Mouse (Mus musculus) hindbrain, embryonic 11.5 days (tissue): ENCODE measurements around the gene Magea10. TPM values are rescaled to one million over a fixed set of nuclear protein-coding genes. Genes with fewer than 3 reads are reported as not detected.

ENCODE experiments used
- ATAC-seq: fragments of 200-750 bp; cut with Nextera tagmentation; 2 replicates; pipeline ENCODE4 v1.8.0; 2017; ENCODE audit warnings: mild to moderate bottlenecking, moderate TSS enrichment, moderate library complexity; ENCODE audit not compliant: low FRiP score
- DNase-seq: peaks from one replicate; pipeline ENCODE4 v3.0.0-alpha.2; 2015; ENCODE audit warnings: low spot score
- H3K27ac ChIP-seq: fragments of 300-500 bp; sonication (generic); 2 replicates; pipeline ENCODE4 v1.5.1; 2014; ENCODE audit warnings: mild to moderate bottlenecking, low read depth, low read length
- H3K27me3 ChIP-seq: fragments of 300-500 bp; sonication (generic); 2 replicates; pipeline ENCODE4 v1.6.1; 2014; ENCODE audit warnings: mild to moderate bottlenecking, low read length, moderate library complexity, mixed read lengths; ENCODE audit not compliant: control insufficient read depth, insufficient read depth
- H3K36me3 ChIP-seq: fragments of 300-500 bp; sonication (generic); 2 replicates; pipeline ENCODE4 v1.6.1; 2014; ENCODE audit warnings: mild to moderate bottlenecking, low read length, moderate library complexity, mixed read lengths; ENCODE audit not compliant: control insufficient read depth, insufficient read depth
- H3K4me1 ChIP-seq: fragments of 300-500 bp; sonication (generic); replicated peaks from 2 replicates; pipeline ENCODE4 v1.6.1; 2014; ENCODE audit warnings: low read length, mixed read lengths; ENCODE audit not compliant: control insufficient read depth, insufficient read depth
- H3K4me2 ChIP-seq: fragments of 300-500 bp; sonication (generic); replicated peaks from 2 replicates; pipeline ENCODE4 v1.6.1; 2014; ENCODE audit warnings: mild to moderate bottlenecking, low read depth, low read length
- H3K4me3 ChIP-seq: fragments of 300-500 bp; sonication (generic); 2 replicates; pipeline ENCODE4 v1.5.1; 2014; ENCODE audit warnings: low read depth, low read length
- H3K9ac ChIP-seq: fragments of 300-500 bp; sonication (generic); 2 replicates; pipeline ENCODE4 v1.6.1; 2014; ENCODE audit warnings: low read depth, low read length
- H3K9me3 ChIP-seq: fragments of 300-500 bp; sonication (generic); 2 replicates; pipeline ENCODE4 v1.6.1; 2016; ENCODE audit warnings: low read length; ENCODE audit not compliant: control insufficient read depth
- WGBS: fragments of 180-500 bp; shearing (Covaris S2); extraction: QIAGEN DNeasy Blood & Tissue Kit; methylation state at CpG from one replicate; pipeline ENCODE4 v1.1.7; 2014; 5-methylcytosine and 5-hydroxymethylcytosine counted together
- polyA plus RNA-seq: library from polyadenylated mRNA; unstranded; fragments of >200 nt; fragmentation: Nextera tagmentation; extraction: Ambion mirVana; gene quantifications from 2 replicates; pipeline ENCODE4 v1.2.1, GENCODE M21; 2014

The Magea10 gene
- polyA plus RNA-seq: not detected in 2 replicates

DNA sequence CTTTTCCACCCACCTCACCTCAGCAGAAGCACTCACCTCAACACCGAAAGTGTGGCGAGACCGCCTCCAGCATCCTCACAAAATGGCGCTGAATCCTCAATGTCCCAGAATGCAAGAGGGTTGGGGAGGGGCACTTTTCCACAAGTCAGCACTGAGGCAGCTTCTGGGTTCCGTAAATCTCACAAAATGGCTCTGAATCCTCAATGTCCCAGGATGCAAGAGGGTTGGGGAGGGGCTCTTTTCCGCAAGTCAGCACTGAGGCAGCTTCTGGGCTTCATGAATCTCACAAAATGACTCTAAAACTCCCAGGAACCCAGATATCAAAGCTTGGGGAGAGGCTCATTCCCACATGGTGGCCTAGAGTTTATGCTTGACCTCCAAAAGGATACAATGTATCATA, at the start of gene Magea10:
TSS of gene Magea10 (minus strand) at position 101 of the 400 bp plus-strand sequence.
- Histone ChIP-seq H3K4me1 (no peaks in the 10 kb centered on the region), H3K27me3 (no peaks in the 10 kb centered on the region), H3K4me3 (no peak within 1 kb of the TSS), H3K9me3 (no peaks in the 10 kb centered on the region), H3K36me3 (no peaks in the 10 kb centered on the region), H3K27ac (no peak within 1 kb of the TSS), H3K4me2 (no peak within 1 kb of the TSS), H3K9ac (no peak within 1 kb of the TSS)
- ATAC-seq (no peak), DNase-seq (no peak)
- WGBS: 95% methylated on average over 6 of the region's 6 CpGs

DNA sequence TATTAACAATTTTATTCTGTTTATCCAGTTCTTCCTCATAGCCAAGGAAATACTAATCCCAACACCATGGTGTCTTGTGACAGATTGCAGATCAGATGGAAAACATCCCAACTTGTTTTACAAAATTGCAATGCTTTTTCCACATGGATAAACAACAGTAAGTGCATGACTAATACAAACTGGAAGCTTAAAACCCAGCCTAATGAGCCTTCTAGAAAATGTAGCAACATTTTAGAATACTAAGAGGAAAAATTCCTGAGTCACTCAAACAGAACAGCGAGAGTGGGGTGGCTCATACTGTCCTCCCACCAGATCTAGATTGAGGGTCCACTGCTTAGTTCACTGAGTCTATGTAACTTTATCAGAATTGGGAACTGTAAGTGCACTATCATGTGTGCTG, 4.7 kb downstream of the Magea10 start:
- DNase-seq (no peak), ATAC-seq (no peak)
- H3K36me3 ChIP-seq: no peaks in the 10 kb centered on the region
- H3K9ac ChIP-seq: no peak overlapping the region
- WGBS: 86% methylated on average over 1 of the region's 1 CpGs
- no peak overlapping the region for H3K4me2 ChIP-seq
- H3K27me3 ChIP-seq: no peaks in the 10 kb centered on the region
- H3K27ac ChIP-seq: no peak overlapping the region
- H3K4me1 ChIP-seq: no peaks in the 10 kb centered on the region
- H3K4me3 ChIP-seq: no peak overlapping the region
- H3K9me3 ChIP-seq: no peaks in the 10 kb centered on the region

Other genes starting within 250 kb of the Magea10 start
- not detected in 2 replicates for gene Magea4, start 164.8 kb downstream of the Magea10 start, polyA plus RNA-seq
- gene Gabre, start 112.1 kb downstream of the Magea10 start, polyA plus RNA-seq: 0.68 and 0.86 TPM in 2 replicates